ENCODE assay signal across 32 mouse cellular contexts in genomic region chr3:146195153-146195552, GRCm38 (mm10). TPM values are rescaled to one million over a fixed set of nuclear protein-coding genes. Genes with fewer than 3 reads are reported as not detected.
"Had no signal": no experiment of that assay in that cellular context is flagged by ENCODE, and none has a peak within 500 bp of the region (broad histone marks: within the 10 kb centered on the region; RNA-seq: fewer than 3 reads in every experiment).

No protein-coding gene starts in this region.

- H3K9me3 ChIP-seq: limb, embryonic 10.5 days; limb, embryonic 12.5 days; limb, embryonic 13.5 days; limb, embryonic 15.5 days; liver, embryonic 12.5 days; liver, embryonic 13.5 days; liver, embryonic 15.5 days; lung, embryonic 15.5 days; megakaryocyte, embryonic 14.5 days; midbrain, embryonic 10.5 days; midbrain, embryonic 12.5 days; midbrain, embryonic 13.5 days; midbrain, embryonic 15.5 days had no signal

- H3K4me3 ChIP-seq: left cerebral cortex, adult 2 months; limb, embryonic 10.5 days; limb, embryonic 12.5 days; limb, embryonic 13.5 days; limb, embryonic 15.5 days; liver, embryonic 12.5 days; liver, embryonic 13.5 days; liver, embryonic 15.5 days; lung, embryonic 15.5 days; megakaryocyte, embryonic 14.5 days; midbrain, embryonic 10.5 days; midbrain, embryonic 12.5 days; midbrain, embryonic 13.5 days; midbrain, embryonic 15.5 days; myocyte had no signal

- H3K4me1 ChIP-seq: limb, embryonic 13.5 days; limb, embryonic 15.5 days; liver, embryonic 12.5 days; lung, embryonic 15.5 days; midbrain, embryonic 12.5 days had no signal

- H3K36me3 ChIP-seq: limb, embryonic 10.5 days; limb, embryonic 12.5 days; limb, embryonic 13.5 days; limb, embryonic 15.5 days; liver, embryonic 12.5 days; liver, embryonic 13.5 days; liver, embryonic 15.5 days; lung, embryonic 15.5 days; midbrain, embryonic 10.5 days; midbrain, embryonic 12.5 days; midbrain, embryonic 13.5 days; midbrain, embryonic 15.5 days had no signal

- H3K27ac ChIP-seq: left cerebral cortex, adult 2 months; limb, embryonic 10.5 days; limb, embryonic 12.5 days; limb, embryonic 13.5 days; limb, embryonic 15.5 days; liver, embryonic 12.5 days; liver, embryonic 13.5 days; liver, embryonic 14.5 days; liver, embryonic 15.5 days; lung, embryonic 15.5 days; macrophage; midbrain, embryonic 10.5 days; midbrain, embryonic 12.5 days; midbrain, embryonic 13.5 days; midbrain, embryonic 15.5 days had no signal

- DNase-seq: left cerebral cortex, postnatal 4 days; liver; liver, embryonic 13.5 days; liver, postnatal 0 days; lung, adult 18-20 months; lung, adult 2 months; lung, embryonic 14.5 days; lung, postnatal 10 days; lung, postnatal 14 days; lung, postnatal 36 days; lung, postnatal 4 days; midbrain, embryonic 14.5 days had no signal

- H3K9ac ChIP-seq: limb, embryonic 12.5 days; limb, embryonic 13.5 days; limb, embryonic 15.5 days; liver, embryonic 12.5 days; liver, embryonic 13.5 days; liver, embryonic 14.5 days; liver, embryonic 15.5 days; liver, postnatal 0 days; lung, embryonic 14.5 days; lung, embryonic 15.5 days; midbrain, embryonic 12.5 days; midbrain, embryonic 13.5 days; midbrain, embryonic 15.5 days had no signal

- H3K27me3 ChIP-seq: limb, embryonic 12.5 days; limb, embryonic 13.5 days; limb, embryonic 15.5 days; liver, embryonic 12.5 days; liver, embryonic 13.5 days; liver, embryonic 15.5 days; lung, embryonic 15.5 days; midbrain, embryonic 12.5 days; midbrain, embryonic 13.5 days; midbrain, embryonic 15.5 days had no signal

- H3K4me2 ChIP-seq: limb, embryonic 12.5 days; limb, embryonic 13.5 days; limb, embryonic 15.5 days; liver, embryonic 11.5 days; liver, embryonic 12.5 days; liver, embryonic 13.5 days; liver, embryonic 15.5 days; lung, embryonic 14.5 days; lung, embryonic 15.5 days; midbrain, embryonic 11.5 days; midbrain, embryonic 12.5 days; midbrain, embryonic 13.5 days; midbrain, embryonic 15.5 days had no signal

- ATAC-seq: liver, embryonic 12.5 days; liver, postnatal 0 days; lung, postnatal 0 days; midbrain, embryonic 13.5 days; midbrain, embryonic 15.5 days; midbrain, embryonic 16.5 days had no signal

RNA-seq across cellular contexts. Expression of gene Lpar3, which starts 25.6 kb away (rescaled TPM):
- polyA plus RNA-seq: liver, postnatal 0 days; macrophage had no signal

RNA-seq across cellular contexts. Expression of gene Mcoln2, which starts 45.5 kb away (rescaled TPM):
- polyA plus RNA-seq: myocyte had no signal
